Mouse (Mus musculus) MEL (cell line): ENCODE results near the gene Olfr90.

Source experiments
- CHD2 ChIP-seq: IDR thresholded peaks from 2 replicates; pipeline ENCODE4 v1.6.1; 2011; ENCODE audit warnings: low read length, improper control_type of control experiment
- EP300 ChIP-seq, 2 experiments: IDR thresholded peaks; 2 replicates each; pipeline ENCODE4 v1.6.1; 2011; ENCODE audit warnings: improper control_type of control experiment in 2 of 2, low read length in 2 of 2, low read depth in 1 of 2, mild to moderate bottlenecking in 1 of 2
- MYC ChIP-seq: IDR thresholded peaks from 2 replicates; pipeline ENCODE4 v1.6.1; 2011; ENCODE audit warnings: low read depth, mild to moderate bottlenecking, low read length, improper control_type of control experiment, moderate library complexity
- POLR2A ChIP-seq, 2 experiments: IDR thresholded peaks; 2 replicates each; pipeline ENCODE4 v1.6.1; 2011 to 2012; ENCODE audit warnings: low read length in 2 of 2, mild to moderate bottlenecking in 2 of 2, control low read depth in 1 of 2, improper control_type of control experiment in 1 of 2, low read depth in 1 of 2, moderate library complexity in 1 of 2; ENCODE audit not compliant: control insufficient read depth in 1 of 2, insufficient read depth in 1 of 2, poor library complexity in 1 of 2
- SMC3 ChIP-seq: IDR thresholded peaks from 2 replicates; pipeline ENCODE4 v1.6.1; 2011; ENCODE audit warnings: low read depth, low read length, improper control_type of control experiment
- UBTF ChIP-seq: IDR thresholded peaks from 2 replicates; pipeline ENCODE4 v1.6.1; 2012; ENCODE audit warnings: low read depth, mild to moderate bottlenecking, inconsistent platforms, low read length, improper control_type of control experiment, moderate library complexity, borderline replicate concordance; ENCODE audit not compliant: insufficient read depth

- TF ChIP-seq CHD2 (no peak), SMC3 (no peak), POLR2A (IDR thresholded peaks at IDR 0.05; ENCODE audit: control insufficient read depth in 1 of 2, insufficient read depth in 1 of 2, low read depth in 1 of 2, low read length in 2 of 2, poor library complexity in 1 of 2) (no peak), EP300 (IDR thresholded peaks at IDR 0.05; ENCODE audit: low read depth in 1 of 2, low read length in 2 of 2) (no peak), MYC (no peak), UBTF (no peak)
Measured at GRCm38 (mm10) chr17:37078990-37079389, 9.3 kb downstream of the Olfr90 start.
